Mouse (Mus musculus) right cerebral cortex, adult 2 months (tissue): ENCODE results near the gene Cst11.
A peak's percentile ranks its signal among the peaks of the same experiment; 100 is the strongest.
"Not testable (repeated sequence)": the region's sequence is repeated elsewhere in the genome, so short reads cannot be mapped to it uniquely, and the experiment has no call there.

Source experiments
- DNase-seq, 2 experiments: peaks; one replicate each; pipeline ENCODE4 v3.0.0; 2021 to 2022; ENCODE audit warnings: low spot score in 2 of 2

Gene Cst11

DNA sequence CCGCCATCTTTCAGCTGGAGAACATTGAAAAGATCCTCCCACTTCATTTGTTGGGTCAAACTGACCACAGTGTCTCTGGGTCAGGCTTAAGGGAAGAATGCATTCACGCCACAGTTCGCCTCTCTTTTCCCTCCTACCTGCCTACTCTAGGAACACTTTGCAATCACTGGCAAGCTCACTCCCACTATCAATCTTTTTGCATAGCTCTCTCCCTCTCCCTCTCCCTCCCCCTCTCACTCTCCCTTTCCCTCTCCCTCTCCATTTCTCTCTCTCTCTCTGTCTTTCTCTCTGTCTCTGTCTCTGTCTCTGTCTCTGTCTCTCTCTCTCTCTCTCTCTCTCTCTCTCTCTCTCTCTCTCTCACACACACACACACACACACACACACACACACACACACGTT, at the start of gene Cst11:
TSS of gene Cst11 (minus strand) at position 101 of the 400 bp plus-strand sequence.
- not testable (repeated sequence) for DNase-seq

DNA sequence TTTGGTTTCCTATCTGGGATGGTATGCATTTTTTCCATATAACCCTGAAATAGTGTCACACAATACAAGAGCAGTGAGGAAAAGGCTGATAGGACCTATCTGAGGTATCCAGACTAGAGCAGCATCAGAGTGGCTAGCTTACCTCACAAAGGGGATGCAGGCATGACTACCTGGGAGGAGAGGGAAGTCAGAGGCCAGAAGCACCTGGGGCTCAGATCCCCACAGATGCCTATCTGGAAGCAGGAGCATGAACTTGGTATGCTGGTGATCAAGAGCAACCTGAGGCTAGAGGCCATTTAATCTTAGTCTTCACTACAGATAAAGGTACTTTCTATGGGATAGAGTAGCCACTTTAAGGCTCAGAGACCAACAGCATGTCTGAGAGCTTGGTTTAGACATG, 48.6 kb upstream of the Cst11 start, which contains the start of gene Cst13:
TSS of gene Cst13 (plus strand) at position 173 of the 400 bp plus-strand sequence.
- no peak for DNase-seq

DNA sequence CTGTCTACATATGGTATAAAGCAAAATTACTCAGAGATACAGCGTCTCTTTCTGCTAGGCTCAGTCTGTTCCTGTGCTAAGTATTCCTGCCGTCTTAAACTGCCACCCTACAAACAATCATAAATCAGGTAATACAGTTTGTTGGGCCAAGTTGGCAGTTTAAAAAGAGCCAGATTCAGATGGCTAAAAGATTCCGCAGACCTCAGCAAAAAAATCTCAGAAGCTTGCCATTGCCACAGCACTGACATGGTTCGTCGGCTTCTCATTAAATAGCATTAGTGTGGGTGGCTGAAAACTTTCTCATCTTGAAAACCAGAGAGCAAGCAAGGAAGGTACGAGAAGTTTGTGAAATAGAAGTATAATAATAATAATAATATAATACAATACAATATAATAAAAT, 35.4 kb upstream of the Cst11 start:
- DNase-seq, result no peak

DNA sequence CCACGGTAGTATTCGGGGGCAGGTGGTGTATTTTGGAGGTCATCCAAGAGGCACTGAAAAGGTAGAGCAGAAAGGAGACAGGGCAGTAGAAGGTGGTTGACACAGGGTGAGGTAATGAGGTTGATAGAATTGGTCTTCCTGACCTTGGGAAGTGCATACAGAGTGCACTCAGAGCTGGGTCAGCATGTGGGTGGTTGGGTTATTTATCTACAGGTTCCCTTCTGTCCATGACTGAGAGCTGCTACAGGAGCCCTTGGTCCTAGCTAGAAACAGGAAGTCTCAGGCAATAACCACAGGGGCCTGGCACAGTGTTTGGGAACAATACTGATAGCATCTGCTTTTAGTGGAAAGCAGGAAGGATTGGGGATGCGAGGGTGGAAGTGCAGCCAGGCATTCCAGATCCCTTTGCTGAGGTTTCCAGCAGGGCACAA, 30.2 kb upstream of the Cst11 start:
- DNase-seq, result no peak

DNA sequence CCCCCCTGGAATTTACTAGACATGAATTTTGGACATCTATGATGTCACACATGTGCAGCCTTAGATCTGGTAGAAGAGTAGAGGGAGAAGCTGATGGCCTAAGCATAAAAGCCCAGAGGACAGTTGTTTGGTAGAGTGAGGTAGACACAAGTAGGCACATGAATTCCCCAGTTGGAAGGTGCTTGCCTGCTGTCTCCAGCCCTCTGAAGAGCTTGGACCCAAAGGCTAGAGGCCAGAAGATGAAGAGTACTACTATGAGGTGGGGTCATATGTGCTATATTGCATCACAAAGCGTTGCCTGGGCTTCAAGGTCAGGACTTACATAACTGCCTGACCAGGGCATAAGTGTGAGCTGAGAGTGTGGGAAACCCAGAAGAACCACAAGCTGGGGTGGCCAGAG, 27.2 kb upstream of the Cst11 start, which contains the start of gene Cst8:
TSS of gene Cst8 (plus strand) at position 301 of the 400 bp plus-strand sequence.
- no peak for DNase-seq

DNA sequence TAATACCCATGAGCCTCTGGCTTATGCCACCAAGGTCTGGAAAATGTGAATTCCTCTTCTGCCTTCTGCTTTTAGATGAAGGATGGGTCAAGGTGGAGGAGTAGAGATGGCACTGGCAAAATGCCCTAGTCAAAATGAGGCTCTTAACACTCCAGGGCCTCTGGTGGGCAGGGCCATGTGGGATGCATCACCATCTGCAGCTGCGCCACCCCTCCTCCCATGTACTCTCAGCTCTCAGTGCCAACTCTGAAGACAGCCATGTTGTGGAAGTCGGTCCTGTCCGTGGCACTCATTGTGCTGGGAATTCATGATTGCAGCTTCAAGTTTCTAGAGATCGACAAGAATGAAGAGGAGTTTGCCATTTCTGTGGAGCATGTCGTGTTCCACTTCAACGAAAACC, 17.8 kb upstream of the Cst11 start, which contains the start of gene Cst12:
TSS of gene Cst12 (plus strand) at position 220 of the 400 bp plus-strand sequence.
- no peak for DNase-seq

DNA sequence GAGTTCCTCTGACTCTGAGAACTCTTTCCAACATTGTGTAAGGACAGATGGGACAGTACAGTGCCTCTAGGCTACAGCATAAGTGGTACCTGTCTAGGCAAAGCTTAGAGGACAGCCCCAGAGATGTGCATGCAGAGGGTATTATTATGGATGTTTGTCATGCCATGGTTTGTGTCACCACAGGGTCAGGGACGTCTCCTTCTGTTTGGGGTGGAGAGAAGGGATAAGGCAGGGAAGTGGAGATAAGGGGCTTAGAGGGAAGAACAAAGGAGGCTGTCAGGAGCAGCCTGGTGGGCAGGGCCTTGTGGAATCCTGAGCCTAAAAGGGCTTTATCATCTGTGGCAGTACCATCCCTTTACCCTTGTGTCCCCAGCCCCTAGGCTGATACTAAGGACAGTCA, 10.4 kb upstream of the Cst11 start, which contains the start of gene 8030411F24Rik:
TSS of gene 8030411F24Rik (plus strand) at position 301 of the 400 bp plus-strand sequence.
- DNase-seq, result no peak

DNA sequence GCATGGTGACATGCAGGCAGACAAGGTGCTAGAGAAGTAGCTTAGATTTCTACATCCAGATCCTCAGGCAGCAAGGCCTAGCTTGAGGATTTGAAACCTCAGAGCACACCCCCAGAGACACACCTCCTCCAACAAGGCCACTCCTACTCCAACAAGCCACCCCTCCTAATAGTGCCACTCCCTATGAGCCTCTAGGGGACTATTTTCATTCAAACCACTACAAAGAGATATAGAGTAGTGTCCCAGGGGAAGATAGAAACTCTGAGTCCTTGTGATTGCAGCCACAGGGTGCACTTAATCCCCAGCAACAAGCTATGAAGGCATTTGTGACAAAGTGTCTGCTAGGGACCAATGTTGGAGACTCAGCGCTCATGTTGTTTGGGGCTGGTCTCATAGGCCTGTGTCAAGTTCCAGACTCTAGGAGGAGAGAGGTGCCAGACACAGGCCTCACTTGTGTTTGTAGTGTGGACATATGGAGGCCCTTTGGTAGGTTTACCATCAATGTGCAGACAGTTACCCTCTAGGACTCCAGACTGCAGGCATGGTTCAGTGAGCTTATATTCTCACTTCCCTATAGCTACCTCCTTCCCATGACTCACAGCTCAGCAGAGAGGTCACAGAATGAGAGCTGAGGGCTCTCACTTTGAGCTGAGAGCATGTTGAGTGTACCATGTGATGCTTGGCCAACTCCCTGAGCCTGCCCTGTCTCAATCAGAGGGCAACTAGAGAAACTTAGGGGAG, 7.5 kb downstream of the Cst11 start:
- DNase-seq, result no peak

DNA sequence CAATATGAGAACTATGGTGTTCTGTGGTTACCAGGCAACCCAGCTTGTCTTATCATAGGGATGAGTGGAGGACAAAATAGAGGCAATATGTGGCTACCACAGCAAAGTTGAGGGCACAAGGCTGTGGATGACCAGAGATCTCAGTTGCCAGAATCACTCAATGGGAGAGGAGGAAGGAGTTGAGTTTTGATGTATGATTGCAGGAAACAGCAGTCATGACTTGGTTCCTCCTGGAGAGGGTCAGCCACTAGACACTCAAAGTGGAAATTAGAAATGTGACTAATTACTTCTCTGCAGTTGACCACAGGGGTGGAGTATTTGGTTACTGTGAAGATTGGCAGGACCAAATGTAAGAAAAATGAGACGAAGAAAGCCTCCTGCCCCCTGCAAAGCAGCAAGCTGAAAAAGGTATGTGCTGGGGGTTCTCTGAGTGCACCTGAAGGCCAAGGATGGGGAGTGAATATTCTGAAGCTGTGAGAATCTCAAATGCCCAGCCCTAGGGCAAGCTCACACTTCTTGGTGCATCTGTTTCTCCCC, 16.9 kb downstream of the Cst11 start:
- DNase-seq, result no peak

- DNase-seq, result peak; percentile 77 to 88
Observed at GRCm38 (mm10) chr2:148751893-148752813, 19.1 kb downstream of the Cst11 start.

GRCm38 (mm10) chr2:148750058-148750457, 21.2 kb downstream of the Cst11 start, which contains the start of gene Cstl1:
TSS of gene Cstl1 (plus strand) at chr2:148750358.
- no peak for DNase-seq

- DNase-seq, result no peak
Observed at GRCm38 (mm10) chr2:148743846-148744407, 27.4 kb downstream of the Cst11 start.

DNA sequence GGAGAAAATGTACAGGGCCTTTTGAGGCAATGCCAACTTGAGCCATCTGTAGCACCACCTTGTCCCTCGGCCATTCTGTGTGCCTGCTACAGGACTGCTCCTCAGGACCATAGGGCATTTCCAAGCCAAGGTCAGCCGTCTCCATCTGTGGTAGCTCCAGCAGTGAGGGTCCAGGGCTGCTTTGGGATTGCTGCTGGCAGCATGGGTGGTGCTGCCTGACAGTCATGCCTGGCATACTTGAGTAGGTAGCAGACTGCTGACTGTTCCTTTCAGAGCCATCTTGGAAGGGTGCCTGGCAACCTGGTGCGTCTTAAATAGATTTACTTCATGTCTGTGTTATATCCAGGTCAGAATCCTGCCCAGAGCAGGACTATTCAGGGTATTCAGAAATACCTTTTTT, 28.3 kb downstream of the Cst11 start:
- peak; percentile 43 to 66 for DNase-seq

- DNase-seq, result peak; percentile 97
Observed at GRCm38 (mm10) chr2:148732327-148733000, 38.8 kb downstream of the Cst11 start, which contains the start of gene Napb. TSS of gene Napb (minus strand) at chr2:148732467.

GRCm38 (mm10) chr2:148731614-148732326, 39.5 kb downstream of the Cst11 start:
- no peak for DNase-seq

DNA sequence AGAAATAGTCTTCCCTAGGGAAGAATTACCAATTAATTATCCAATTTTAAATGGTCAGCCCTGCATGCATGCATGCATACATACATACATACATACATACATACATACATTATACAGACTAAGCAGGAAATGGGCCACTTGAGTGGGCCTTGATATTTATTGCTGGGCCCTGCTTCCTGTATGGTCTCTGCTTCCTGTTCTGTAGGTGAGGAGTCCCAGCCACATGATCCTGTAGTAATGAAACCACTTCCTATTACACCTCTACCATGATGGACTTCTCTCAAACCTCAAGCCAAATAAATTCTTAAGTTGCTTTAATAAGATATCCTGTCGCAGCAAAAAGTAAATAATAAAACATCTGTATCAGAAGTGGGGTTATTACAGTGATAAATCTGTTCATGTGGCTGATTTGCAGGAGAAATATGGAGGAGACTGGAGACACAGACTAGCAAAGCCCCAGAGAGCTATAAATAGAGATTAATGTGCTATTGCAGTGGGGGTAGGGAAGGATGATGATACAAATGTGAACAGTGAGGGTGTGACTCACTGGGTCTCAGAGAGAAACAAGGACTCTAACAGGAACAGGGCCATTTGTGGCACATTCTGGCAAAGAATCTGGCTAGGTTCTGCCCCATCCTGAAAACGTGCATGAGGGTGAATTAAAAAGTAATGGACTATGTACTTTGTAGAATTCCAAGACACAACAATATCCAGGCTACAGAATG, 51.9 kb downstream of the Cst11 start:
- DNase-seq, result no peak
